Mouse (Mus musculus): ENCODE results near the gene Odc1. TPM values are rescaled to one million over a fixed set of nuclear protein-coding genes. Genes with fewer than 3 reads are reported as not detected.
A peak's percentile ranks its signal among the peaks of the same experiment; 100 is the strongest.

The Odc1 gene
- 10 to 100 TPM; 53.9 to 79.8 TPM for total RNA-seq (2021)
- long read RNA-seq, experiment 1, transcript Odc1-201 (12 exons, 2,208 nt) = major isoform, 40 of 48 reads
- long read RNA-seq, experiment 1, partial matches to known transcripts = 3 of 48 reads
- long read RNA-seq, experiment 1, other reads (novel, unspliced or antisense) = 5 of 48 reads
- long read RNA-seq, experiment 2, transcript Odc1-201 (12 exons, 2,208 nt) = major isoform, 32 of 42 reads
- long read RNA-seq, experiment 2, partial matches to known transcripts = 3 of 42 reads
- long read RNA-seq, experiment 2, other reads (novel, unspliced or antisense) = 7 of 42 reads

- DNase-seq = peak; percentile 96
- intact Hi-C loops (cut with DNase I; ENCODE audit: low total_unique reads) = loop anchor here (5.0 kb wide), 1 partner anchor 177 kb away; no protein-coding TSS in a partner anchor
These were observed at the start of gene Odc1 for GRCm38 (mm10) chr12:17544209-17545106. Gene Odc1 (plus strand): TSS chr12:17544794.

- intact Hi-C loops (cut with DNase I; ENCODE audit: low total_unique reads) = no loop called here
- DNase-seq = no peak
These were observed 49.8 kb upstream of the Odc1 start for GRCm38 (mm10) chr12:17494809-17495208.

GRCm38 (mm10) chr12:17495858-17496451 is 48.6 kb upstream of the Odc1 start:
- peak; percentile 47 for DNase-seq

DNA sequence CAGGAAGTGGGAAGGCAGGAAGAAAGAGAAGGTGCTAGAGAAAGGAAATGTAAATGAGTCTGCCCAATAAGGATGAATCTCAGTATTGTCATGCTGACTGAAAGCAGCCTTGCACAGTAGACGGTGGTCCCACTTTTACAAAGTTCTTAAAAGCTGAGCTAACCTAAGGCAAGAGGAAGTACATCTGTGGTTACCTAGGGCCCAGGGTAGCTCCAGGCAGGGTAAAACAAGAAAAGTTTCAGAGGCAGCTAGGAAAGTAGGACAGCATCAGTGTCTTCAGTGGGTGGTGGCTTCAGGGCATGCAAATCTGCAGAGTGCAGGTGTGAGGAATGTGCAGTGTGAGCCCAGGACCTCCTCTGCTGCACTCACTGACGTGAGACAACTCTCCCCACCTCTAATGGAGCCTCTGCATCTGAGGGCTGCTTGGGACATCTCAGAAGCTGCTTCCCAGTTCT is 38.9 kb upstream of the Odc1 start:
- intact Hi-C loops (cut with DNase I; ENCODE audit: low total_unique reads) = no loop called here
- no peak for DNase-seq

More at GRCm38 (mm10) chr12:17495858-17496451, 48.6 kb upstream of the Odc1 start:
- intact Hi-C loops (cut with DNase I; ENCODE audit: low total_unique reads) = no loop called here

- intact Hi-C loops (cut with DNase I; ENCODE audit: low total_unique reads) = no loop called here
- no peak for DNase-seq
These were observed 38.2 kb upstream of the Odc1 start for GRCm38 (mm10) chr12:17506117-17506993.

- DNase-seq = peak; percentile 12
- intact Hi-C loops (cut with DNase I; ENCODE audit: low total_unique reads) = no loop called here
These were observed 37.5 kb upstream of the Odc1 start for GRCm38 (mm10) chr12:17506994-17507542.

GRCm38 (mm10) chr12:17509310-17509709 is 35.3 kb upstream of the Odc1 start:
- no peak for DNase-seq
- intact Hi-C loops (cut with DNase I; ENCODE audit: low total_unique reads) = no loop called here

DNA sequence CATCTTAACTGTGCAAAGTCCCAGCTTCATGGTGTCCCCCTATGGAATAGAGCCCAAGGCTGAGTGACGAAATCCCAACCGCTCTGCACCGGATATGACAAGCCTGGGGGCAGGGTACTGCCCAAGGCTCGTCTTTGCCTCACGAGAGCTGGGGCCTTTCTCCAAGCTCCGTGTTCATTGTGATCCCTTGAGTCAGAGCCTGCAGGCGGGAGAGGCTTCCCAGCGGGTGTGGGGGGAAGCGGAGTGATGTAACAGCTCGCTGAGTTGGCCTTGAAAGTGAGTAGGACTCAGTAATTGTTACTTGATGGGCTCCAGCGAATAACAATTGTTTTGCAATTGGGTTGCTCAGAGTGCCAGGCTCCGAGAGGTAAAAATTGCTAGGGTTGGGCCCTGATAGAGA is 34.4 kb upstream of the Odc1 start:
- intact Hi-C loops (cut with DNase I; ENCODE audit: low total_unique reads) = no loop called here
- DNase-seq = no peak

GRCm38 (mm10) chr12:17511019-17511418 is 33.6 kb upstream of the Odc1 start:
- DNase-seq = no peak
- intact Hi-C loops (cut with DNase I; ENCODE audit: low total_unique reads) = no loop called here

GRCm38 (mm10) chr12:17529180-17529579 is 15.4 kb upstream of the Odc1 start:
- intact Hi-C loops (cut with DNase I; ENCODE audit: low total_unique reads) = no loop called here
- no peak for DNase-seq

GRCm38 (mm10) chr12:17529726-17530125 is 14.9 kb upstream of the Odc1 start:
- intact Hi-C loops (cut with DNase I; ENCODE audit: low total_unique reads) = no loop called here
- DNase-seq = no peak

- no peak for DNase-seq
- intact Hi-C loops (cut with DNase I; ENCODE audit: low total_unique reads) = no loop called here
These were observed 13.8 kb upstream of the Odc1 start for GRCm38 (mm10) chr12:17530825-17531224.

DNA sequence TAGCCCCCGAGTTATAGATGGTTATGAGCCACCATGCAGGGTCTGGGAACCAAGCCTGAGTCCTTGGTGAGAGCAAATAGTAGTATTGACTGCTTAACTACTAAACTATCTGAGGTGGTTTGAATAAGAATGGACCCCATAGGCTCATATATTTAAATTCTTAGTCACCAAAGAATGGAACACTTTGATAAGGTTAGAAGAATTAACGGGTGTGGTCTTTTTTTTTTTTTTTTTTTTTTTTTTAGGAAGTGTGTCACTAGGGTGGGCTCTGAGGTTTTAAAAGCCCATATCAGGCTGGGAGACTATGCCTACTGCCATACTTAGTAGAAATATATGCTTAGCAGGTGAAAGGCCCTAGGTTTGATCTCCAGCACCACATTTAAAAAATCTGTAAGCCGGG is 8.4 kb upstream of the Odc1 start:
- intact Hi-C loops (cut with DNase I; ENCODE audit: low total_unique reads) = no loop called here
- no peak for DNase-seq

DNA sequence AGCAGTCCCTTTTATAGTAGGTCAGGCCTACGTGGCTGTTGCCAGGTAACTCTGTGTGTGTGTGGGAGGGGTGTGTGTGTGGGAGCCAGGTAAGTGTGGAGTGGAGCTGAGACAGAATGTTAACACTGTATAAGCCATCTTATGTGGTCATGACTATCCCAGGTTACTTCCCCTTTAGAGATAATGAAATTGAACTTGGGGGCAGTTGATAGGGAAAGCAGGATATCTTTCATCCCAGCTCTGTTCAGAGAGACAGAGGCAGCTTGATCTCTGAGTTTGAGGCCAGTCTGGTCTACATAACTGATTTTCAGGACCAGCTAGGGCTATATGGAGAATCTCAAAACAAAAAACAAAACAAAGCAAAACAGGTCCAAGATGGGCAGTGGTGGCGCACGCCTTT is 7.4 kb upstream of the Odc1 start:
- DNase-seq = no peak
- intact Hi-C loops (cut with DNase I; ENCODE audit: low total_unique reads) = no loop called here

- intact Hi-C loops (cut with DNase I; ENCODE audit: low total_unique reads) = no loop called here
- no peak for DNase-seq
These were observed 6.5 kb upstream of the Odc1 start for GRCm38 (mm10) chr12:17538087-17538486.

- DNase-seq = no peak
These were observed 5.6 kb upstream of the Odc1 start for GRCm38 (mm10) chr12:17539041-17539440.

GRCm38 (mm10) chr12:17540040-17540552 is 4.5 kb upstream of the Odc1 start:
- intact Hi-C loops (cut with DNase I; ENCODE audit: low total_unique reads) = loop anchor here (5.0 kb wide), 1 partner anchor 173 kb away; no protein-coding TSS in a partner anchor
- no peak for DNase-seq

More at GRCm38 (mm10) chr12:17539041-17539440, 5.6 kb upstream of the Odc1 start:
- intact Hi-C loops (cut with DNase I; ENCODE audit: low total_unique reads) = no loop called here

- peak; percentile 70 for DNase-seq
These were observed 545 bp downstream of the Odc1 start for GRCm38 (mm10) chr12:17545107-17545571.

More at GRCm38 (mm10) chr12:17545107-17545571, 545 bp downstream of the Odc1 start:
- intact Hi-C loops (cut with DNase I; ENCODE audit: low total_unique reads) = no loop called here
